Mouse (Mus musculus): ENCODE measurements at regions not wholly inside any gene's neighbourhood (a gene's known extent, or its start where the extent isn't known, plus 50 kb on each side); places are given as distances from the start of the nearest gene placed in this dataset.
A peak's percentile ranks its signal among the peaks of the same experiment; 100 is the strongest.

DNA sequence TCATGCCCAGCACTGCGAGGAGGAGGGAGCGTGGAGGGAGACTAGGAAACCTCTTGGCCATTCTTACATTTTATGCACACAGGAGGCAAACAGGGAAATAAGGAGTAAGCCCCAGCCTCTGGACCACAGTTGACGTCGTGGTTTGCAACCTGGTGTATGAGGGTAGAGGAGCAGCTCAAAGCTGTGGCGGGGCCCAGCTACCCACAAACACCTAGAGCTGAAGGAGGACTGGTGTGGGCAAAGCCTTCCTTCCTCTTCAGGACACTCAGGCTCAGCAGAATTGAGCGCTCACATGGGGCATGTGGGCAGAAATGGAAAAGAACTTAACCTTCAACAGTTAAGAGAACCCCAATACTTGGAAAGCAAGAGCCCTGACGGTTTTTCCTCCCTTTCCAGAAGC is 113.2 kb upstream of the Klf14 start:
- Histone ChIP-seq H3K27me3 (ENCODE audit: control insufficient read depth, insufficient read depth, low read depth, low read length) (no peaks in the 10 kb centered on the region), H3K9ac (ENCODE audit: low read length) (no peak overlapping the region), H3K27ac (ENCODE audit: low read length) (no peak overlapping the region; the same call in 1 of the 2 replicates), H3K4me3 (ENCODE audit: low read length) (no peak overlapping the region), H3K36me3 (ENCODE audit: control insufficient read depth, insufficient read depth, low read length) (no peaks in the 10 kb centered on the region), H3K4me2 (ENCODE audit: low read depth, low read length) (no peak overlapping the region), H3K9me3 (ENCODE audit: control insufficient read depth, low read length) (no peaks in the 10 kb centered on the region), H3K4me1 (replicated peaks; ENCODE audit: control insufficient read depth, insufficient read depth, low read length) (peaks cover 28% of the 10 kb centered on the region)
- 78% methylated on average over 7 of the region's 7 CpGs for WGBS
- ATAC-seq (ENCODE audit: low read depth) = no peak

DNA sequence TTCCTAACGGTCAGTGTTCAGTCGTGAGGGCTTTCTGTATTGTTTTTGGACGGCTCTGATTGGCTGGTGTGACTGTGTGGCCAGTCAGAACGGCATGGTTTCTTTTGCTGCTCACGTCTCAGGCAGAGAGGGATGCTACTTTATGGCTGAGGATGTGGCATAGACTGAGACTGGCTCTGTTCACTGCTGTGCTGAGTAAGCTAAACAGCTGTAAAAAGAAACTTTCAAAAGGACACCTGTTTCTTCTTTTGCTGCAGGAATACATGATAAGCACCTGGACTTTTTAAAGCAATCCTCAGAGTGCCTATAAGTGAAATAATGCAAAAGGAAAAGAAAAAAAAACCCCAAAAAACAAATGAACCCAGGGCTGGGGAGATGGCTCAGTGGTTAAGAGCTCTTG is 113.7 kb upstream of the Klf14 start:
- whole genome bisulfite sequencing = 47% methylated on average over 5 of the region's 5 CpGs

DNA sequence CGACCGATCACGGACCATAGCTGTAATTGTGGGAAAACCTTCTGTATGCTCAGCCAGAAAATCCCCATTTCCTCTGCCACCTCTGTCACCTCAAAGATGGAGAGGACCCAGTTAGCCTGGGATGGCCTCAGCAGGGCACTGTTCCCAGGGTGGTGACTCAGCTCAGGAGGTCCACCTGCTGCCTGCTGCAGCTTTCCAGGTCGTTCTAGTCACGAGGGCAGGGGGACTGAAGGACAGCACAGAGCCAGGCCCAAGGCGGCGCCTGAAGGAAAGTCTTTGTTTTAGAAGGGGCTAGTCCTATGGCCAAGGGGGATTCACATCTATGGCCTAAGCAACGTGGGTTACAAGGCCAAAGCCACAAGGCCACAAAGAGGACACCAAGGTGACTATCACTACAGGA is 114.5 kb upstream of the Klf14 start:
- WGBS = 73% methylated on average over 8 of the region's 8 CpGs
- no peaks in the 10 kb centered on the region for H3K36me3 ChIP-seq (ENCODE audit: control insufficient read depth, insufficient read depth, low read length)
- H3K4me1 ChIP-seq (replicated peaks; ENCODE audit: control insufficient read depth, insufficient read depth, low read length) = peaks cover 38% of the 10 kb centered on the region
- no peak overlapping the region for H3K4me3 ChIP-seq (ENCODE audit: low read length)
- ATAC-seq (ENCODE audit: low read depth) = no peak
- H3K9ac ChIP-seq (ENCODE audit: low read length) = no peak overlapping the region
- H3K27ac ChIP-seq (ENCODE audit: low read length) = peak overlapping the region; percentile 91; the same call in 1 of the 2 replicates
- no peaks in the 10 kb centered on the region for H3K9me3 ChIP-seq (ENCODE audit: control insufficient read depth, low read length)
- no peak overlapping the region for H3K4me2 ChIP-seq (ENCODE audit: low read depth, low read length)
- H3K27me3 ChIP-seq (ENCODE audit: control insufficient read depth, insufficient read depth, low read depth, low read length) = no peaks in the 10 kb centered on the region

More for the DNA sequence above, 113.7 kb upstream of the Klf14 start:
- no peaks in the 10 kb centered on the region for H3K36me3 ChIP-seq (ENCODE audit: control insufficient read depth, insufficient read depth, low read length)
- H3K4me2 ChIP-seq (ENCODE audit: low read depth, low read length) = no peak overlapping the region
- no peak overlapping the region for H3K4me3 ChIP-seq (ENCODE audit: low read length)
- no peaks in the 10 kb centered on the region for H3K27me3 ChIP-seq (ENCODE audit: control insufficient read depth, insufficient read depth, low read depth, low read length)
- peaks cover 33% of the 10 kb centered on the region for H3K4me1 ChIP-seq (replicated peaks; ENCODE audit: control insufficient read depth, insufficient read depth, low read length)
- H3K27ac ChIP-seq (ENCODE audit: low read length) = no peak overlapping the region
- no peaks in the 10 kb centered on the region for H3K9me3 ChIP-seq (ENCODE audit: control insufficient read depth, low read length)
- no peak for ATAC-seq (ENCODE audit: low read depth)
- H3K9ac ChIP-seq (ENCODE audit: low read length) = no peak overlapping the region

DNA sequence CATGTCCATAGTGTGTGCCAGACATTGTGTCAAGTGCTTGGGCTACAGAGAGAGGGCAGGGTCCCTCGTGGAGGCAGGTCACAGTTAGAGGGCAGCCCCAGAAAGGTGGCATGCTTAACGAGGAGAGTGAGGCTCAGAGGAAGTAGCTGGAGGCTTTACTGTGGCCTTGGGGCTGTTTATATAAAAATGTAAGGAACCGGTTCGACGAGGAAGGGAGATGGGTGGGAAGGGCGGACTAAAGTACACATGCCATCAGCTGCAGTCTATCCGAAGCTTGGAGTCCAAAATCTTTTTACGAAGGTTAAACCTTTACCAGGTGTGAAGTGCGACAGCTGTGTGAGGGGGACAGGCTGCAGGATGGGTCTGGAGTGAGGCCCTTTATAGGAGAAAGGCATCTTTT is 115.5 kb upstream of the Klf14 start:
- Histone ChIP-seq H3K9me3 (ENCODE audit: control insufficient read depth, low read length) (no peaks in the 10 kb centered on the region), H3K4me1 (replicated peaks; ENCODE audit: control insufficient read depth, insufficient read depth, low read length) (peaks cover 46% of the 10 kb centered on the region), H3K4me2 (ENCODE audit: low read depth, low read length) (no peak overlapping the region), H3K27me3 (ENCODE audit: control insufficient read depth, insufficient read depth, low read depth, low read length) (no peaks in the 10 kb centered on the region), H3K27ac (ENCODE audit: low read length) (peak overlapping the region; percentile 91), H3K4me3 (ENCODE audit: low read length) (no peak overlapping the region), H3K36me3 (ENCODE audit: control insufficient read depth, insufficient read depth, low read length) (no peaks in the 10 kb centered on the region), H3K9ac (ENCODE audit: low read length) (no peak overlapping the region)
- peak; percentile 13; the same call in 1 of the 2 replicates for ATAC-seq (ENCODE audit: low read depth)
- WGBS = 33% methylated on average over 9 of the region's 9 CpGs

GRCm38 (mm10) chr6:31075209-31075571 is 116.3 kb upstream of the Klf14 start:
- Histone ChIP-seq H3K4me2 (ENCODE audit: low read depth, low read length) (no peak overlapping the region), H3K27me3 (ENCODE audit: control insufficient read depth, insufficient read depth, low read depth, low read length) (no peaks in the 10 kb centered on the region), H3K4me1 (replicated peaks; ENCODE audit: control insufficient read depth, insufficient read depth, low read length) (peaks cover 50% of the 10 kb centered on the region), H3K9me3 (ENCODE audit: control insufficient read depth, low read length) (no peaks in the 10 kb centered on the region), H3K9ac (ENCODE audit: low read length) (no peak overlapping the region), H3K4me3 (ENCODE audit: low read length) (no peak overlapping the region), H3K36me3 (ENCODE audit: control insufficient read depth, insufficient read depth, low read length) (no peaks in the 10 kb centered on the region), H3K27ac (ENCODE audit: low read length) (peak overlapping the region; percentile 91)
- ATAC-seq (ENCODE audit: low read depth) = no peak; the same call in 1 of the 2 replicates
- WGBS = 44% methylated on average over 2 of the region's 2 CpGs

- H3K27me3 ChIP-seq (ENCODE audit: control insufficient read depth, insufficient read depth, low read depth, low read length) = no peaks in the 10 kb centered on the region
- peaks cover 46% of the 10 kb centered on the region for H3K4me1 ChIP-seq (replicated peaks; ENCODE audit: control insufficient read depth, insufficient read depth, low read length)
- H3K27ac ChIP-seq (ENCODE audit: low read length) = peak overlapping the region; percentile 91
- H3K9me3 ChIP-seq (ENCODE audit: control insufficient read depth, low read length) = no peaks in the 10 kb centered on the region
- 12% methylated on average over 13 of the region's 13 CpGs for WGBS
- no peak overlapping the region for H3K4me3 ChIP-seq (ENCODE audit: low read length)
- peak; percentile 73 for ATAC-seq (ENCODE audit: low read depth)
- H3K36me3 ChIP-seq (ENCODE audit: control insufficient read depth, insufficient read depth, low read length) = no peaks in the 10 kb centered on the region
- no peak overlapping the region for H3K4me2 ChIP-seq (ENCODE audit: low read depth, low read length)
- H3K9ac ChIP-seq (ENCODE audit: low read length) = no peak overlapping the region
Measured at GRCm38 (mm10) chr6:31075572-31076477, 116.9 kb upstream of the Klf14 start.

- Histone ChIP-seq H3K27me3 (ENCODE audit: control insufficient read depth, insufficient read depth, low read depth, low read length) (no peaks in the 10 kb centered on the region), H3K4me3 (ENCODE audit: low read length) (no peak overlapping the region), H3K27ac (ENCODE audit: low read length) (peak overlapping the region; percentile 91), H3K9ac (ENCODE audit: low read length) (no peak overlapping the region), H3K4me2 (ENCODE audit: low read depth, low read length) (no peak overlapping the region), H3K36me3 (ENCODE audit: control insufficient read depth, insufficient read depth, low read length) (no peaks in the 10 kb centered on the region), H3K9me3 (ENCODE audit: control insufficient read depth, low read length) (no peaks in the 10 kb centered on the region), H3K4me1 (replicated peaks; ENCODE audit: control insufficient read depth, insufficient read depth, low read length) (peaks cover 46% of the 10 kb centered on the region)
- ATAC-seq (ENCODE audit: low read depth) = no peak
- WGBS = 79% methylated on average over 5 of the region's 6 CpGs
Measured at GRCm38 (mm10) chr6:31076478-31076834, 117.6 kb upstream of the Klf14 start.

DNA sequence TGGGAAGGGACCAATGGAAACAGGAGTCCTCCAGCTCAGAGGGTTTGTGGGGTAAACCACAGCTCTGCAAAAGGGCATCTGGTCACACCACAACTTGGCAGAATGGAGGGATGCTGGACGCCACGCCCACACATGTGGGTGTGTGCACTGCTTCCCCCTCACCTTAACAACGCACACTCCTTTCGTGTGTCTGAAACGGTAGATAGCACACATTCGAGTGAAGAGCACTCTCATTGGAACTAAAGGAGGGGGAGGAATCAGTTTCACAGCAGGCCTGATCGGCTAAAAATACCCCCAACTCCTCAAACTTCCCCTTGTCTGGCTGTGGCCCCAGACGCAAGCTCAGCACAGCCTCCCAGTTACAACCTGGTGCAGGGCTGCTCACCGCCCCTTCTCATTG is 118.3 kb upstream of the Klf14 start:
- H3K9ac ChIP-seq (ENCODE audit: low read length) = peak overlapping the region; percentile 16; the same call in 1 of the 2 replicates
- H3K9me3 ChIP-seq (ENCODE audit: control insufficient read depth, low read length) = no peaks in the 10 kb centered on the region
- H3K4me1 ChIP-seq (replicated peaks; ENCODE audit: control insufficient read depth, insufficient read depth, low read length) = peaks cover 47% of the 10 kb centered on the region
- no peak overlapping the region for H3K4me2 ChIP-seq (ENCODE audit: low read depth, low read length)
- no peak overlapping the region for H3K4me3 ChIP-seq (ENCODE audit: low read length)
- WGBS = 62% methylated on average over 9 of the region's 9 CpGs
- H3K27ac ChIP-seq (ENCODE audit: low read length) = peak overlapping the region; percentile 91
- no peaks in the 10 kb centered on the region for H3K27me3 ChIP-seq (ENCODE audit: control insufficient read depth, insufficient read depth, low read depth, low read length)
- no peak for ATAC-seq (ENCODE audit: low read depth)
- H3K36me3 ChIP-seq (ENCODE audit: control insufficient read depth, insufficient read depth, low read length) = no peaks in the 10 kb centered on the region

DNA sequence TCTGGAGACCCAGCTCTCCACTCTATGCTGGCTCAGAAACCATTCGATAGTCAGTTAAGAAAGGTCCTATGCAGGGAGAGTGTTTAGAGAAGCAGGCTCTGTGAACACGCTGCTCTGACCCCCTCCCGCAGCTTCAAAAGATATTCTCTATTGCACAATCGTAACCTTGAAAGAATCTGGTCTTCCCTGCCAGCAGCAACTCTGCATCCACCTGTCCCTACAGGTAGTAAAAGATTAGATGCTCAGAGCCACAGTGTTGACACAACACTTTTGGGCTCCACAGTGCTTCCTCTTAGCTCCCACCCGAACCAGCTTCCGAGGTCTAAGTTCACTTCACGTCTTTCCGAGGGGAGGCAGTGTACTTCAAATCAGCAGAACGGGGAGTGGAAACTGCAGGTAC is 118.9 kb upstream of the Klf14 start:
- Histone ChIP-seq H3K4me3 (ENCODE audit: low read length) (no peak overlapping the region), H3K4me2 (ENCODE audit: low read depth, low read length) (no peak overlapping the region), H3K9me3 (ENCODE audit: control insufficient read depth, low read length) (no peaks in the 10 kb centered on the region), H3K27ac (ENCODE audit: low read length) (peak overlapping the region; percentile 91), H3K36me3 (ENCODE audit: control insufficient read depth, insufficient read depth, low read length) (no peaks in the 10 kb centered on the region), H3K9ac (ENCODE audit: low read length) (no peak overlapping the region), H3K4me1 (replicated peaks; ENCODE audit: control insufficient read depth, insufficient read depth, low read length) (peaks cover 49% of the 10 kb centered on the region), H3K27me3 (ENCODE audit: control insufficient read depth, insufficient read depth, low read depth, low read length) (no peaks in the 10 kb centered on the region)
- ATAC-seq (ENCODE audit: low read depth) = peak; percentile 10; the same call in 1 of the 2 replicates
- WGBS = 43% methylated on average over 9 of the region's 9 CpGs

All from lung, embryonic 16.5 days (tissue).